Mouse (Mus musculus): ENCODE measurements around the gene Grip1.

GRCm38 (mm10) chr10:119612034-119612433, 158.4 kb downstream of the Grip1 start:
- TF ChIP-seq MAX (IDR thresholded peaks at IDR 0.05; ENCODE audit: low read depth), result no peak
- no peak for TF ChIP-seq POLR2A (IDR thresholded peaks at IDR 0.05; ENCODE audit: insufficient read length, low read depth)
- TF ChIP-seq E2F4 (IDR thresholded peaks at IDR 0.05; ENCODE audit: insufficient read depth), result no peak
- no peak for TF ChIP-seq USF1 (IDR thresholded peaks at IDR 0.05; ENCODE audit: low read depth)
- no peak for TF ChIP-seq TCF12 (IDR thresholded peaks at IDR 0.05; ENCODE audit: insufficient read depth, poor library complexity, severe bottlenecking)
- TF ChIP-seq MYOG (IDR thresholded peaks at IDR 0.05; ENCODE audit: control insufficient read depth in 1 of 3, insufficient read depth in 1 of 3, insufficient read length in 2 of 3, low read depth in 2 of 3), result no peak
- TF ChIP-seq MYOD1 (IDR thresholded peaks at IDR 0.05; ENCODE audit: control insufficient read depth in 1 of 3, insufficient read length in 2 of 3, low read depth in 2 of 3), result no peak
- TF ChIP-seq SRF (IDR thresholded peaks at IDR 0.05; ENCODE audit: control insufficient read depth, insufficient read length, low read depth), result no peak

All from myocyte (in vitro differentiated cells).